Mouse (Mus musculus): ENCODE results near the gene Cnnm4.

Cnnm4 gene

GRCm38 (mm10) chr1:36551904-36552303 is 80.5 kb downstream of the Cnnm4 start:
- Histone ChIP-seq H3K36me3 (ENCODE audit: insufficient read depth, low read length) (peaks cover 25% of the 10 kb centered on the region), H3K4me1 (replicated peaks; ENCODE audit: low read depth, low read length) (peaks cover 79% of the 10 kb centered on the region), H3K9me3 (ENCODE audit: low read length) (no peaks in the 10 kb centered on the region), H3K27me3 (ENCODE audit: insufficient read depth, low read length) (peaks cover 67% of the 10 kb centered on the region), H3K4me3 (replicated peaks; ENCODE audit: low read length) (no peak overlapping the region; the same call in 1 of the 2 replicates)
- TF ChIP-seq CTCF (conservative IDR thresholded peaks at IDR 0.05; ENCODE audit: low read length) (no peak), POU5F1 (IDR thresholded peaks at IDR 0.05; ENCODE audit: borderline replicate concordance, low read length) (no peak), NANOG (IDR thresholded peaks at IDR 0.05; ENCODE audit: borderline replicate concordance, low read length) (no peak)

- peak overlapping the region; percentile 45; the same call in 1 of the 2 replicates for H3K4me3 ChIP-seq (replicated peaks; ENCODE audit: low read length)
- H3K27me3 ChIP-seq (ENCODE audit: insufficient read depth, low read length), result peaks cover 70% of the 10 kb centered on the region
- H3K4me1 ChIP-seq (replicated peaks; ENCODE audit: low read depth, low read length), result peaks cover 76% of the 10 kb centered on the region
- TF ChIP-seq POU5F1 (IDR thresholded peaks at IDR 0.05; ENCODE audit: borderline replicate concordance, low read length) (no peak), NANOG (IDR thresholded peaks at IDR 0.05; ENCODE audit: borderline replicate concordance, low read length) (no peak), CTCF (conservative IDR thresholded peaks at IDR 0.05; ENCODE audit: low read length) (no peak)
- H3K9me3 ChIP-seq (ENCODE audit: low read length), result no peaks in the 10 kb centered on the region
- peaks cover 25% of the 10 kb centered on the region for H3K36me3 ChIP-seq (ENCODE audit: insufficient read depth, low read length)
Measured at GRCm38 (mm10) chr1:36552506-36552905, 81.1 kb downstream of the Cnnm4 start.

DNA sequence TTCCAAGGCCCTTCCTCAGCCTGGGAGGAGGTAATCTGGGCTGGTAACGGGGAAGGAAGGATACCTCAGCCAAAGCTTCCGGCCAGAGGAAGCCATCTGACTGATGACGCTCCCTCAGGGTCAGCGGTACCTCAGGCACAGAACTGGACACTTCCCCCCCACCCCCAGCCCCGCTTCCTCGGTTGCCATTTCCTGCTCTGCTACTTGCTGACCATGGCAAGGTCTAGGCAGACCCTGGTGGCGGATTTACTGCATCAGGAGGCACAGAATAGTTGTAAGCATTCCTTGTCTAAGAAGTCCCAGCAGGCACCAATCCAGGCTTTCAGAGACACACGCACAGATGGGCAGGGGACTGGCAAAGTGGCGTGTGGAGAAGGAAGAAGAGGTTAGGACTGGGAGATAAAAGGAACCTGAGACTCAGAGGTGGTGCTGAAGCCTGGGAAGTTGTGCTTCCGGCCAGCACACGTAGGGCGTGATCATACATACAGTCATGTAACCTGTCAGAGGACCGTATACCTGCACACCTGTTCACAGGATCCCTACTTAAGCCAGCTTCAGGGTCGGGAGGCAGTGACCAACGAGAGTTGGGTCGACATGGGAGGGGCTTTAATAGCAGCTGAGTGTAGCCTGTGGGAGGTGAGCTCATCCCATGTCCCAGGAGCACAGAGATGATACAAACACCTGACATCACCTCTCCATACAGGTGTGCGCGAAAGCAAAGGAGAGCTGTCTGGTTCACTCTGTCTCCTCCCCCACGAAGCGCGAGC is 83.4 kb downstream of the Cnnm4 start:
- no peak for TF ChIP-seq NANOG (IDR thresholded peaks at IDR 0.05; ENCODE audit: borderline replicate concordance, low read length)
- TF ChIP-seq CTCF (conservative IDR thresholded peaks at IDR 0.05; ENCODE audit: low read length), result no peak
- TF ChIP-seq POU5F1 (IDR thresholded peaks at IDR 0.05; ENCODE audit: borderline replicate concordance, low read length), result no peak
- 0 out of 2 replicates have a peak overlapping the region, but pooled peaks have one; percentile 8 for H3K4me3 ChIP-seq (replicated peaks; ENCODE audit: low read length)
- peaks cover 91% of the 10 kb centered on the region for H3K27me3 ChIP-seq (ENCODE audit: insufficient read depth, low read length)
- no peaks in the 10 kb centered on the region for H3K9me3 ChIP-seq (ENCODE audit: low read length)
- H3K36me3 ChIP-seq (ENCODE audit: insufficient read depth, low read length), result peaks cover 19% of the 10 kb centered on the region
- peaks cover 69% of the 10 kb centered on the region for H3K4me1 ChIP-seq (replicated peaks; ENCODE audit: low read depth, low read length)

GRCm38 (mm10) chr1:36555798-36556395 is 84.5 kb downstream of the Cnnm4 start:
- Histone ChIP-seq H3K4me1 (replicated peaks; ENCODE audit: low read depth, low read length) (peaks cover 71% of the 10 kb centered on the region), H3K36me3 (ENCODE audit: insufficient read depth, low read length) (peaks cover 14% of the 10 kb centered on the region), H3K9me3 (ENCODE audit: low read length) (no peaks in the 10 kb centered on the region), H3K4me3 (replicated peaks; ENCODE audit: low read length) (peak overlapping the region; percentile 93), H3K27me3 (ENCODE audit: insufficient read depth, low read length) (peaks cover 93% of the 10 kb centered on the region)
- TF ChIP-seq CTCF (conservative IDR thresholded peaks at IDR 0.05; ENCODE audit: low read length), result no peak
- TF ChIP-seq POU5F1 (IDR thresholded peaks at IDR 0.05; ENCODE audit: borderline replicate concordance, low read length), result no peak
- TF ChIP-seq NANOG (IDR thresholded peaks at IDR 0.05; ENCODE audit: borderline replicate concordance, low read length), result no peak

DNA sequence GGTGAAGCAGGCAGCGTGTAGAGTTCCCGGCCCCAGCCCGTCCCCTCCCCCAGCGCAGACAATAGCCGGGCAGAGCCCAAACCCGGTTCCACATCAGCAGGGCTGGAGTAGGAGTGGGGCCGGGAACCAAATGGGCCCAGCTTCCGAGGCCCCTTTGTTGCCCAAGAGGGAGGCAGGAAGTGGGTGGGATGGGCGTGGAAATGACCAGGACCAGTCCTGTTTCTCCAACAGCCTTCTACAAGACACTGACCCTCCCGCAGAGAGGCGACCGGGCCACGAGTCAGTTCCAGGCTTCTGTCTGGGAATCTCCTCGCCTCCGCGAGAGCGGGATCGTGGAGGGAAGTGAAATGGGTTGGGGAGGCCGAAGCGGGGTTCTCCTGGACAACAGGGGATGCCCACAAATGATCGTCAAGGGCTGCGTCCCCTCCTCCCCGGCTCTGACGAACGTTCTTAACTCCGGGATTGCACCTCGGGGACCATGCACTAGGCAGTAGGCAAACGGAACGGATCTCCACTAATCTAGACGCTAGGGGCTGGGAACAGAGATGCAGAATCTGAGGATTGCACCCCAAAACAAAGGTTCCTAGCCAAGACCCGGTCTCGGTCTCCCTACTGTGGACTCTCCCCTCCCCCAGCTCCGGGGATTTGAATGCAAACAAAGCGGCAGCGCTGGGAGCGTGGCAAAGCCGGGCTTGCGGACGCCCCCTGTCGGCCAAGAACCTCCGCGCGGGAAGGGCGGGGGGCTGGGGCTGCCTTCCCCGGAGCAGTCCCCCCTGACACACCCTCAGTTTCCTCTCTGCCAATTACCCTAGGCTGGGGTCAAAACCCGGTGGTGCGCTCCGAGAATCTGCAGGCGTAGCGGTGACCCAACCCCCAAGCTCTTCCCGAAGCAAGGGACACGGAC is 85.4 kb downstream of the Cnnm4 start:
- TF ChIP-seq CTCF (conservative IDR thresholded peaks at IDR 0.05; ENCODE audit: low read length) (peak; percentile 29), POU5F1 (IDR thresholded peaks at IDR 0.05; ENCODE audit: borderline replicate concordance, low read length) (no peak)
- H3K36me3 ChIP-seq (ENCODE audit: insufficient read depth, low read length), result peaks cover 10% of the 10 kb centered on the region; the same call in 1 of the 2 replicates
- peaks cover 76% of the 10 kb centered on the region for H3K4me1 ChIP-seq (replicated peaks; ENCODE audit: low read depth, low read length)
- H3K9me3 ChIP-seq (ENCODE audit: low read length), result no peaks in the 10 kb centered on the region
- peak overlapping the region; percentile 93 for H3K4me3 ChIP-seq (replicated peaks; ENCODE audit: low read length)
- H3K27me3 ChIP-seq (ENCODE audit: insufficient read depth, low read length), result peaks cover 93% of the 10 kb centered on the region

DNA sequence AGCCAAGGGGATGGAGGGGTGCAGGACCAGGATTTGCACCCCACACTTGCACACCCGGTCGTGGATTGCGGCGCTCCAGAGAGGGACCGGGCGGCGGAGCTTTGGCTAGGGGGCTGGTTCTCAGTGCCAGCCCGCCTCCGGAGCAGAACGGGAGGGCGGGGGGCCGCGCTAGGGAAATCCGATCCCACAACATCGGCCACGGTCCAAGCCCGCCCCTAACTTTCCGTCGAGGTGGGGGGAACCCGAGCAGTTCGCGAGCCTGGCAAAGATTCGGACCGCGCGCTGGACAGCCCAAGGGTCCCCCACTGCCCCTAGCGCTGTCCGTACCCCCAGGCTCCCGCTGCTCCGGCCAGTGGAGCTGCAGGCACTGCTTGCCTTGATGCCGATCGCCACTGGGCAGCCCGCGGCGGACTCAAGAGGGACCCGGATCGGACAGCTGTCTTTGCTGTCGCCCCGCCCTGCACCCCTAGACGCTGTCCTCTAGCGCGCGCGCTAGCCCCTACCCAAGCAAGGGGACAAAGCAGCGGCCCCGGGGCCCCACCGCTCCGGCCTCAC is 86.1 kb downstream of the Cnnm4 start:
- no peaks in the 10 kb centered on the region for H3K9me3 ChIP-seq (ENCODE audit: low read length)
- 0 out of 2 replicates have a peak, but pooled peaks cover 10% of the 10 kb centered on the region for H3K36me3 ChIP-seq (ENCODE audit: insufficient read depth, low read length)
- TF ChIP-seq NANOG (IDR thresholded peaks at IDR 0.05; ENCODE audit: borderline replicate concordance, low read length), result no peak
- no peak for TF ChIP-seq POU5F1 (IDR thresholded peaks at IDR 0.05; ENCODE audit: borderline replicate concordance, low read length)
- no peak for TF ChIP-seq CTCF (conservative IDR thresholded peaks at IDR 0.05; ENCODE audit: low read length)
- peaks cover 93% of the 10 kb centered on the region for H3K27me3 ChIP-seq (ENCODE audit: insufficient read depth, low read length)
- peaks cover 76% of the 10 kb centered on the region for H3K4me1 ChIP-seq (replicated peaks; ENCODE audit: low read depth, low read length)
- peak overlapping the region; percentile 93 for H3K4me3 ChIP-seq (replicated peaks; ENCODE audit: low read length)

All from E14TG2a.4 (cell line).